Mouse (Mus musculus): ENCODE measurements around the gene Ifitm5.

- no peak for TF ChIP-seq POLR2A (IDR thresholded peaks at IDR 0.05; ENCODE audit: borderline replicate concordance, insufficient read depth, low read length)
- no peak for TF ChIP-seq CTCF (IDR thresholded peaks at IDR 0.05; ENCODE audit: borderline replicate concordance, insufficient read depth, low read depth, low read length)
Measured at GRCm38 (mm10) chr7:140954733-140955071, 4.6 kb upstream of the Ifitm5 start.
